Mouse (Mus musculus): ENCODE results near the gene Tenm4.
A peak's percentile ranks its signal among the peaks of the same experiment; 100 is the strongest.

The Tenm4 gene

GRCm38 (mm10) chr7:96773585-96774225 is 602.7 kb downstream of the Tenm4 start:
- DNase-seq (ENCODE audit: low spot score), result peak; percentile 27

- no peak for DNase-seq (ENCODE audit: low spot score)
These were observed 604.0 kb downstream of the Tenm4 start for GRCm38 (mm10) chr7:96775080-96775486.

GRCm38 (mm10) chr7:96777938-96778600 is 607.0 kb downstream of the Tenm4 start:
- no peak for DNase-seq (ENCODE audit: low spot score)

GRCm38 (mm10) chr7:96778601-96778969 is 607.5 kb downstream of the Tenm4 start:
- peak; percentile 48 for DNase-seq (ENCODE audit: low spot score)

DNA sequence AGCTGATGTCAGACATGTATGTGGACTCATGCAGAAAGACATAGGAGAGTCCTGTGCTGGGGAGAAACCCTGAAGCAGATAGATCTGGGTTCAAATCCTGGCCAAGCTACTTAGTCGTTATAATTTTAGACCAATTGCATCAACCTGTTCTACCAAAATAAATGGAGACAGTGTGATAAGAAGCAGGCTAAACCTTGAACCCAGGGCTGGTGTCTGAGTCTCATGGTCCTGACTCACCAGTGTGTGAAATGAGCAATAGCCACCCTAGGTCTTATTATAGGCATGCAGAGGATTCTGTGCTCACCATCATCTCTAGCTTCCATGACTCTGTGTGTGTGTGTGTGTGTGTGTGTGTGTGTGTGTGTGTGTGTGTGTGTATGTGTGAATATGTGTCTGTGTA is 609.5 kb downstream of the Tenm4 start:
- DNase-seq (ENCODE audit: low spot score), result no peak

DNA sequence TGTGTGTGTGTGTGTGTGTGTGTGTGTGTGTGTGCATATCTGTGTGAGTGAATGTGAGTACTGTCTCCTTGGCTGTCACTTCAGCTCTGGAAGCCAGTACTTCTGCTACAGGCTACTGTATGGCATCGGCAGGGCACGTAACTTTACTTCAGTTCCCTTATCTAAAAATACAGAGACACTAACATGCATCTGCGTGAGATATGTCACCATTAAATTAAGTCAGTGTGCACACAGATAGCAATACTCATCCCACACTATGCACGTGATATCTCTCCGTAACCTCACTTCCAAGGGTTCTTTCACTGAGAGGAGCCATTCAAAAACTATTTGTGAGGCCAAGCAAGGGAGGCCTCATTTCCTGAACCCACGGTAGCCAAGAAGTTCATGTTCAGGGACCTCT is 610.0 kb downstream of the Tenm4 start:
- no peak for DNase-seq (ENCODE audit: low spot score)

GRCm38 (mm10) chr7:96782686-96783085 is 611.6 kb downstream of the Tenm4 start:
- no peak for DNase-seq (ENCODE audit: low spot score)

DNA sequence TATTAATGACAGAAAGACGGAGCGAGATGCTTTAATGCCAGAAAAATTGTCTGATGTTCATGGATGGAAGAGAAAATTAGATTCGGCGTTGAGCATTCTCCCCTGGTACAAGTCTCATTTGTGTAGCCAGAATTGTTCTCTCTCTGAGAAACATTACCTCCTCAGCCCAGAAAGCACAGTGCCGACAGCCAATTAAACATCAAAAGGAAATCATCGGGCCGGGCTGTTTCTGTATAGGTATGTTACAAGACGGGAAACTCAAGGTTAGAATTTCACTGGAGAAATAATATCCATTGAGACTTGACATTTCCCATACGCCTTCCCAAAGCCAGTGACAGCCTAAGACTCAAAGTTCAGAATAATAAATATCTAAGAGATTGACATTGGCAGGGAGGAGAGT is 614.8 kb downstream of the Tenm4 start:
- peak; percentile 37 for DNase-seq (ENCODE audit: low spot score)

GRCm38 (mm10) chr7:96786262-96787044 is 615.4 kb downstream of the Tenm4 start:
- DNase-seq (ENCODE audit: low spot score), result no peak

DNA sequence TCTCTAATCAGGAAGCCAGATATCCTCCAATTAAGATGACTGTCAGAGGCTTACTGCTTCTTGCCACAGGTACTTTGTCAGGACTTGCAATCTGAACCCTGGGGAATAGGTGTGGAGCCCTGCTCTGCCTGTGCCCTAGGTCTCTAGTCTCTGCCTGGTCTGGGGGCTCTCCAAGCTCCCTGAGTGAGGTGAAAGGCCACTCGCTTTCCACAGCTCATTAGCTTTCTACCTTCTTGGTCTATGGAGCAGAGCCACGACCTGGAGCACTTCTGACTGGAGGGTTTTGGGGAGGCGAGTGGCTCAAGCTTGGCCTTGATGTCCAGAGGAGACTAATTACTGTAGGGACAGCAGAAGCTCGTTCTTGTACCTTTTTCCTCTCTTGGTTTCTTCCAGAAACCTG is 617.1 kb downstream of the Tenm4 start:
- DNase-seq (ENCODE audit: low spot score), result no peak

DNA sequence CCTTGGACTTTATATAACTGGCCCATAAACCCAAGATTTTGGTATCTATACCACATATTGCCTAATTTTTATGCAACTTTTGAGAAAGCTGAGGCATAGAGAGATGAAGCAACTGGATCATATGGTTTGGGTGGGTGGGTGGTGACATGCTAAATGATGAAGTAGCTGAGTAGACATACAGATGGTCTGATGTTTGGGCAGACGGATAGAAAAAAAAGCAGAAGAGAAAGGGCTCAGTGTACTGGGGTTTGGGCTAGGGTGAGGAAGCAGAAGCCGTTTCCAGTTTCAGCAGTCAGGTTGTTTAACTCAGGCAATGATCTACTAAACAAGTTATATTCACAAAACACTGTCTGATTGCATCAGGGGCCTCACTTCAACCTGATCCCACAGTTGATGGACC is 619.3 kb downstream of the Tenm4 start:
- DNase-seq (ENCODE audit: low spot score), result no peak

GRCm38 (mm10) chr7:96792456-96793229 is 621.6 kb downstream of the Tenm4 start:
- no peak for DNase-seq (ENCODE audit: low spot score)

GRCm38 (mm10) chr7:96796033-96796741 is 625.1 kb downstream of the Tenm4 start:
- peak; percentile 66 for DNase-seq (ENCODE audit: low spot score)

DNA sequence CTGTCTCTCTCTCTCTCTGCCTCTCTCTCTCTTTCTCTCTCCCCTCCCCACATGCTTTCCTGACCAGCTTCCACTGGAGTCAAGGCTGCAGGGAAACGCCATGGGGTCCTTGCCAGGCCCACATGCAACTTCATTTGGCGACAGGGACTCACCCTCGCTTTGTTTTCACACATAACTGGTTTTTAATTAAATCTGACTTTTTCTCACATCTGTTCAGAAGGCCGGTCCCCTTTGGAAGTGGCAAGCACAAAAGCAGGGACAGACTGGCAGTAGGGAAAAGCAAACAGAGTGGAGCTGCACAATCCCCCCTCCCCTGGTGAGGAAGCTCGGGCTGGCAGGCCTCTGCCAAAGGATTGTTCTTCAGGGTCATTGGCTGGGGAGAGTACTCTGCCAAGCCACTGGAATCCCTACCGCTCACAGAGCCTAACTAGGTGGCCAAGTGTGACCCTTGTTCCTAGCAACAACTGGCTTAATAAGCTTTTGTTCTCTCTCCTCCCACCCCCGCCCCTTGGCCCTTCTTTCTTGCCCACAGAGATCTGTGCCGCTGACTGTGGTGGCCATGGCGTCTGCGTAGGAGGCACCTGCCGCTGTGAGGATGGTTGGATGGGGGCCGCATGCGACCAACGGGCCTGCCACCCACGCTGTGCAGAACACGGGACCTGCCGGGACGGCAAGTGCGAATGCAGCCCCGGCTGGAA is 625.9 kb downstream of the Tenm4 start:
- peak; percentile 71 for DNase-seq (ENCODE audit: low spot score)

DNA sequence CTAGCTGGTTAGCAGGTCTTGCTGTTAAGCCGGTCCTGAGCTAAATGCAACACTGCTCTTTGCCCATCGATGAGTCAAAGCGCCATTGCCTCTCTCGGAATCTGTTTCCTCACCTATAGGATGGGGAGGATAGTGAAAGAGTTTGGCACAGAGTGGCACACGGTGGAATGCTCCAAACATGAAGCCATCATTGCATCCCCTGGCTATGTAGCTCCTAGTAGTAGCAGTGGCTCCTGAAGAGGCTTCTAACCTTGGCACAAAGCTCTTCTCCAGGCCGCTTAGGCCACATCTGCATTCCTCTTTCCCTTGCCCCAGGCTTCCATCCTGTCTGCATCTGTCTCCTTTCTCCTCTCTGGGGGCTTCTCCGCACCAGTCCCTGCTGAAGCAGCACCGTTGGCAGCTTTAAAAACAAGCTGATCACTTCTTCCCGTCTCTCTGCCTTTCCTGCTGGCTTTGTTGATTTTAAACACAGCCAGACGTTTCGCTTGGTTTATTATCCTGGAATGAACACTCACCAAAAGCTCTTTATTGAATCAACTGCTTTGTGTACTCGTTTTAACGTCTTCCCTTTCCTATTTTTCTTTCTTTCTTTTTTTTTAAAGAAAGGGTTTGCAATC is 626.8 kb downstream of the Tenm4 start:
- DNase-seq (ENCODE audit: low spot score), result peak; percentile 54

DNA sequence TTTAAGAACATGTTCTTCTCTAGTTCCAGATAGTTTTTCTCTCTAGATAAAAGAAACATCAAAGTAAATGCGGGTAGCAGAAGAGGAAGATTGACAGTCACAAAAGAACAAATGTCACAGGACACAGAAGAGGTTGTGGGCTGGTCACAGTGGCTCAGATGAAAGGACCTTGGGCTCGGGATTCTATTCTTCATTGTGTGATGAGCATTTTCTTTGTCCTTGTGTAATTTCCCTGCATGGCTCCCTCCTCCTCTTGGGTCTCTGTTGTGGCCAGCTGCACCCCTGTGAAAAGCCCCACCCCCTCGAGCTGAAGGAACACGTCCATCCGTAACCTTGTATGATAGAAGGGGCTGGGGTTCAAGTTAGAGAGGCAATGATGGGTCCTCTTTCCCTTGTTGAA is 628.8 kb downstream of the Tenm4 start:
- peak; percentile 61 for DNase-seq (ENCODE audit: low spot score)

DNA sequence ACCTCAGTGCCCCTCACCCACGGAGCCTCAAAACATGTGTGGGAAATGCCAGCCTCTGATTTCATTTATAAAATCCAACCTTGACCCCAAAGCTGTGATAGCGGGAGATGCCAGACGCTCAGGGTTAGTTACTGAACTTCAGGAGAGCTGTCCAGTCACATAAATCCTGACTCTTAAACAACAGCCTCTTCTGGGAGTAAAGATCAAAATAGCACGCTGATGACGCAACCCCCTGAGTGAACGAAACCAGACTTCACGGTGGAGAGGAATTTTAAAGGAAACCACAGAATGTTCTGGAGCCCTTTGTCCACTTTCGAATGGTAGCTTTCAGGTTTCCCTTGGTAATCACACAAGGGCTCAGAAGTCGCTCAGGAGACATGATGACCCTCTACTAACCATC is 630.3 kb downstream of the Tenm4 start:
- peak; percentile 28 for DNase-seq (ENCODE audit: low spot score)

DNA sequence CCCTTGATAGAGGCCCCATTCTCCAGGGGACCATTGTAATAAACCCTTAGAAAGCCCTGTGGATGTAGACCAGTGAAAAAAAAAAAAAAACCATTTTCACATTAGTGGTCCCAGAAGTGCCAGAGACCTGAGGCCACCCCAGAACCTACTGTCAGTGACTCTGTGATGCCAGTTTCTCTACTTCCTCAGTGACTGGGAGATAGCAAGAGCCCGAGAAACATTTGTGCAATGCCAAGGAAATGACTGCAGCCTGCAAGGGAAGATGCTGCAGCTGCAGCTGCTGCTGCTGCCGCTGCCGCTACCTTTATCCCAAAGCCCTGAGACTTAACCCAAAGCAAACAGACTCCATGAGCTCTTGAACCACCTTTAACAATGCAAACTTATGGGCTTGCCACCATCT is 631.2 kb downstream of the Tenm4 start:
- DNase-seq (ENCODE audit: low spot score), result no peak

- DNase-seq (ENCODE audit: low spot score), result peak; percentile 42
These were observed 635.5 kb downstream of the Tenm4 start for GRCm38 (mm10) chr7:96806561-96806960.

GRCm38 (mm10) chr7:96807281-96808058 is 636.4 kb downstream of the Tenm4 start:
- DNase-seq (ENCODE audit: low spot score), result no peak

All from embryo, embryonic 10.5 days (tissue).